Mouse (Mus musculus): ENCODE results near the gene Snx15.

GRCm38 (mm10) chr19:6094119-6094518, 34.0 kb downstream of the Snx15 start, which contains the start of gene AC131692.1:
- TF ChIP-seq USF1 (IDR thresholded peaks at IDR 0.05; ENCODE audit: low read depth) (no peak), CTCF (IDR thresholded peaks at IDR 0.05; ENCODE audit: control insufficient read depth, insufficient read depth, insufficient read length) (no peak), MYOG (IDR thresholded peaks at IDR 0.05; ENCODE audit: control insufficient read depth, extremely low read depth, insufficient read length) (no peak)
